Mouse (Mus musculus) olfactory bulb, adult 2 months (tissue): Measurements from ENCODE around the gene Tln1.

Experiments
- CTCF ChIP-seq: fragments of 200-500 bp; IDR thresholded peaks from 2 replicates; pipeline ENCODE4 v1.5.1; 2012; ENCODE audit warnings: low read depth, mild to moderate bottlenecking, low read length, moderate library complexity; ENCODE audit not compliant: insufficient read depth
- POLR2A ChIP-seq: fragments of 200-500 bp; IDR thresholded peaks from 2 replicates; pipeline ENCODE4 v1.6.1; 2012; ENCODE audit warnings: mild to moderate bottlenecking, low read depth, low read length, moderate library complexity; ENCODE audit not compliant: insufficient read depth

DNA sequence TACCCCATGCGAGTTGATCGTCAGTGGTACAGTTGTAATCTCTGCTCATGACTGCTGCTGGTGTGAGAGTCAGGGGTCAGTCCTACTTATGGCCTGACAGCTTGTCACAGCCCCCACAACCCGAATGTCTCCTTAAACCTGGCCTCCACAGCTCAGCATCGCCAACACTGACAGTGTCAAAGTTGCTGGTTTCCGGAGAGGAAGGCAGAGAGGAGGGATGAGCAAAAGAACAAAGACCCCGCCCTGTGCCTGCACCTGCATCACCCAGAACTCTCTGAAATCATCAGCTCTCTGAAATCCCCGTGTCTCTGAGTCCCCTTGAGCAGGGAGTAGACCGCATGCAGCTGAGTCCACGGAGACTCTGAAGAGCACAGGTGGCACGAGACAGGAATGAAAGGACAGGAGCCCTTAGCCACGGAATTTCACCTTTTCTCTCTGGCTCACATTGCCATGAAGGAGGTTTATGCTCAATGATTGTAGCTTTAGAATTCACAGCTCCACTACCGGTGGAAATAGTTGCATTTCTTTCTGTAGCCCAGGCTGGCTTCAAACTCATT lies 78.9 kb downstream of the Tln1 start, which contains the start of gene Sit1:
- TF ChIP-seq POLR2A (no peak), CTCF (no peak)
